Mouse (Mus musculus) G1E (cell line): Measurements from ENCODE around the gene Zswim5.

Source experiments
- CTCF ChIP-seq: IDR thresholded peaks from 2 replicates; pipeline ENCODE4 v1.5.1; 2012; ENCODE audit warnings: low read depth, low read length, inconsistent platforms, mixed read lengths
- GATA2 ChIP-seq: IDR thresholded peaks from 2 replicates; pipeline ENCODE4 v1.6.1; 2012; ENCODE audit warnings: low read depth, low read length, inconsistent platforms, borderline replicate concordance

- TF ChIP-seq CTCF (no peak), GATA2 (no peak)
These were observed 140.6 kb downstream of the Zswim5 start for GRCm38 (mm10) chr4:117017738-117018137.
